Mouse (Mus musculus): Measurements from ENCODE around the gene Zfp385c. TPM values are rescaled to one million over a fixed set of nuclear protein-coding genes. Genes with fewer than 3 reads are reported as not detected.

Gene Zfp385c
- polyA plus RNA-seq, 1 experiment from 2014 or later, result 0.51 TPM

- Histone ChIP-seq H3K9me3 (no peaks in the 10 kb centered on the region), H3K36me3 (peaks cover 24% of the 10 kb centered on the region), H3K4me3 (no peak overlapping the region), H3K4me1 (peaks cover 57% of the 10 kb centered on the region), H3K27ac (replicated peaks) (peak overlapping the region; percentile 85), H3K27me3 (replicated peaks) (no peaks in the 10 kb centered on the region), H3K9ac (peak overlapping the region; percentile 67), H3K4me2 (peak overlapping the region; percentile 46)
- WGBS, result 51% methylated on average over 9 of the region's 9 CpGs
- ATAC-seq (ENCODE audit: extremely low read depth, insufficient number of reproducible peaks, low FRiP score, low TSS enrichment), result no peak
Observed at GRCm38 (mm10) chr11:100609997-100610680, 82.1 kb downstream of the Zfp385c start.

GRCm38 (mm10) chr11:100609355-100609996, 82.8 kb downstream of the Zfp385c start:
- no peak for ATAC-seq (ENCODE audit: extremely low read depth, insufficient number of reproducible peaks, low FRiP score, low TSS enrichment)
- Histone ChIP-seq H3K4me3 (no peak overlapping the region), H3K27me3 (replicated peaks) (no peaks in the 10 kb centered on the region), H3K4me1 (peaks cover 61% of the 10 kb centered on the region), H3K9me3 (no peaks in the 10 kb centered on the region), H3K27ac (replicated peaks) (peak overlapping the region; percentile 85), H3K4me2 (peak overlapping the region; percentile 46), H3K36me3 (peaks cover 24% of the 10 kb centered on the region), H3K9ac (peak overlapping the region; percentile 67)
- 63% methylated on average over 5 of the region's 5 CpGs for WGBS

GRCm38 (mm10) chr11:100608796-100609195, 83.5 kb downstream of the Zfp385c start:
- no peak for ATAC-seq (ENCODE audit: extremely low read depth, insufficient number of reproducible peaks, low FRiP score, low TSS enrichment)
- no peak overlapping the region for H3K9ac ChIP-seq
- WGBS, result 61% methylated on average over 4 of the region's 4 CpGs
- H3K9me3 ChIP-seq, result no peaks in the 10 kb centered on the region
- H3K4me3 ChIP-seq, result no peak overlapping the region
- H3K27ac ChIP-seq (replicated peaks), result peak overlapping the region; percentile 85
- H3K4me2 ChIP-seq, result no peak overlapping the region
- H3K36me3 ChIP-seq, result peaks cover 24% of the 10 kb centered on the region
- no peaks in the 10 kb centered on the region for H3K27me3 ChIP-seq (replicated peaks)
- peaks cover 68% of the 10 kb centered on the region for H3K4me1 ChIP-seq

GRCm38 (mm10) chr11:100607121-100607520, 85.1 kb downstream of the Zfp385c start:
- H3K4me3 ChIP-seq, result no peak overlapping the region
- H3K27me3 ChIP-seq (replicated peaks), result no peaks in the 10 kb centered on the region
- H3K9ac ChIP-seq, result no peak overlapping the region
- H3K4me1 ChIP-seq, result peaks cover 65% of the 10 kb centered on the region
- H3K9me3 ChIP-seq, result no peaks in the 10 kb centered on the region
- H3K36me3 ChIP-seq, result peaks cover 19% of the 10 kb centered on the region
- 84% methylated on average over 6 of the region's 6 CpGs for WGBS
- no peak overlapping the region for H3K27ac ChIP-seq (replicated peaks)
- ATAC-seq (ENCODE audit: extremely low read depth, insufficient number of reproducible peaks, low FRiP score, low TSS enrichment), result no peak
- H3K4me2 ChIP-seq, result no peak overlapping the region

GRCm38 (mm10) chr11:100605451-100605850, 86.8 kb downstream of the Zfp385c start:
- no peaks in the 10 kb centered on the region for H3K27me3 ChIP-seq (replicated peaks)
- H3K4me2 ChIP-seq, result no peak overlapping the region
- no peak overlapping the region for H3K27ac ChIP-seq (replicated peaks)
- 88% methylated on average over 10 of the region's 10 CpGs for WGBS
- H3K9ac ChIP-seq, result no peak overlapping the region
- no peaks in the 10 kb centered on the region for H3K9me3 ChIP-seq
- H3K4me3 ChIP-seq, result no peak overlapping the region
- no peak for ATAC-seq (ENCODE audit: extremely low read depth, insufficient number of reproducible peaks, low FRiP score, low TSS enrichment)
- H3K4me1 ChIP-seq, result peaks cover 51% of the 10 kb centered on the region
- H3K36me3 ChIP-seq, result peaks cover 31% of the 10 kb centered on the region

GRCm38 (mm10) chr11:100604321-100605005, 87.8 kb downstream of the Zfp385c start:
- Histone ChIP-seq H3K36me3 (peaks cover 41% of the 10 kb centered on the region), H3K27ac (replicated peaks) (peak overlapping the region; percentile 33; the same call in 1 of the 2 replicates), H3K9ac (0 out of 2 replicates have a peak overlapping the region, but pooled peaks have one; percentile 15), H3K9me3 (no peaks in the 10 kb centered on the region), H3K4me1 (peaks cover 42% of the 10 kb centered on the region), H3K4me3 (no peak overlapping the region), H3K27me3 (replicated peaks) (no peaks in the 10 kb centered on the region), H3K4me2 (no peak overlapping the region)
- ATAC-seq (ENCODE audit: extremely low read depth, insufficient number of reproducible peaks, low FRiP score, low TSS enrichment), result no peak
- 77% methylated on average over 4 of the region's 4 CpGs for WGBS

- H3K9me3 ChIP-seq, result no peaks in the 10 kb centered on the region
- peak overlapping the region; percentile 33; the same call in 1 of the 2 replicates for H3K27ac ChIP-seq (replicated peaks)
- WGBS, result 70% methylated on average over 8 of the region's 8 CpGs
- H3K4me2 ChIP-seq, result no peak overlapping the region
- peak overlapping the region; percentile 15; the same call in 1 of the 2 replicates for H3K9ac ChIP-seq
- H3K4me1 ChIP-seq, result peaks cover 35% of the 10 kb centered on the region
- H3K36me3 ChIP-seq, result peaks cover 48% of the 10 kb centered on the region
- no peak for ATAC-seq (ENCODE audit: extremely low read depth, insufficient number of reproducible peaks, low FRiP score, low TSS enrichment)
- H3K27me3 ChIP-seq (replicated peaks), result no peaks in the 10 kb centered on the region
- H3K4me3 ChIP-seq, result no peak overlapping the region
Observed at GRCm38 (mm10) chr11:100603813-100604212, 88.4 kb downstream of the Zfp385c start.

GRCm38 (mm10) chr11:100603155-100603554, 89.1 kb downstream of the Zfp385c start:
- Histone ChIP-seq H3K36me3 (peaks cover 51% of the 10 kb centered on the region), H3K9me3 (no peaks in the 10 kb centered on the region), H3K27ac (replicated peaks) (0 out of 2 replicates have a peak overlapping the region, but pooled peaks have one; percentile 33), H3K9ac (no peak overlapping the region), H3K4me2 (no peak overlapping the region), H3K4me3 (no peak overlapping the region), H3K4me1 (peaks cover 29% of the 10 kb centered on the region), H3K27me3 (replicated peaks) (no peaks in the 10 kb centered on the region)
- ATAC-seq (ENCODE audit: extremely low read depth, insufficient number of reproducible peaks, low FRiP score, low TSS enrichment), result no peak
- WGBS, result 60% methylated on average over 9 of the region's 9 CpGs

- Histone ChIP-seq H3K27ac (replicated peaks) (no peak overlapping the region), H3K4me1 (peaks cover 28% of the 10 kb centered on the region), H3K4me2 (no peak overlapping the region), H3K36me3 (peaks cover 58% of the 10 kb centered on the region), H3K9me3 (no peaks in the 10 kb centered on the region), H3K27me3 (replicated peaks) (no peaks in the 10 kb centered on the region), H3K4me3 (no peak overlapping the region), H3K9ac (no peak overlapping the region)
- WGBS, result 91% methylated on average over 3 of the region's 3 CpGs
- ATAC-seq (ENCODE audit: extremely low read depth, insufficient number of reproducible peaks, low FRiP score, low TSS enrichment), result no peak
Observed at GRCm38 (mm10) chr11:100601372-100601771, 90.9 kb downstream of the Zfp385c start.

- no peak overlapping the region for H3K27ac ChIP-seq (replicated peaks)
- H3K36me3 ChIP-seq, result peaks cover 91% of the 10 kb centered on the region
- no peak overlapping the region for H3K4me3 ChIP-seq
- 91% methylated on average over 4 of the region's 4 CpGs for WGBS
- no peak overlapping the region for H3K9ac ChIP-seq
- H3K9me3 ChIP-seq, result no peaks in the 10 kb centered on the region
- ATAC-seq (ENCODE audit: extremely low read depth, insufficient number of reproducible peaks, low FRiP score, low TSS enrichment), result no peak
- H3K4me2 ChIP-seq, result no peak overlapping the region
- peaks cover 15% of the 10 kb centered on the region for H3K4me1 ChIP-seq
- no peaks in the 10 kb centered on the region for H3K27me3 ChIP-seq (replicated peaks)
Observed at GRCm38 (mm10) chr11:100598074-100598473, 94.2 kb downstream of the Zfp385c start.

- peak overlapping the region; percentile 50 for H3K27ac ChIP-seq (replicated peaks)
- no peak overlapping the region for H3K4me3 ChIP-seq
- H3K4me2 ChIP-seq, result no peak overlapping the region
- H3K27me3 ChIP-seq (replicated peaks), result no peaks in the 10 kb centered on the region
- no peak for ATAC-seq (ENCODE audit: extremely low read depth, insufficient number of reproducible peaks, low FRiP score, low TSS enrichment)
- 53% methylated on average over 4 of the region's 4 CpGs for WGBS
- peaks cover 100% of the 10 kb centered on the region for H3K36me3 ChIP-seq
- H3K9ac ChIP-seq, result 0 out of 2 replicates have a peak overlapping the region, but pooled peaks have one; percentile 6
- H3K9me3 ChIP-seq, result no peaks in the 10 kb centered on the region
- H3K4me1 ChIP-seq, result peaks cover 12% of the 10 kb centered on the region
Observed at GRCm38 (mm10) chr11:100595533-100595932, 96.7 kb downstream of the Zfp385c start.
